Mouse (Mus musculus): ENCODE data around the gene Clec2g. TPM values are rescaled to one million over a fixed set of nuclear protein-coding genes. Genes with fewer than 3 reads are reported as not detected.
"Not testable (repeated sequence)": the region's sequence is repeated elsewhere in the genome, so short reads cannot be mapped to it uniquely, and the experiment has no call there.

The Clec2g gene
- polyA plus RNA-seq, 1 experiment from 2014 or later, result not detected

GRCm38 (mm10) chr6:128996054-128996767, 62.0 kb downstream of the Clec2g start:
- Histone ChIP-seq H3K36me3 (ENCODE audit: control insufficient read depth, insufficient read depth) (no peaks in the 10 kb centered on the region), H3K27ac (ENCODE audit: low read depth, low read length) (no peak overlapping the region), H3K27me3 (replicated peaks; ENCODE audit: control insufficient read depth, insufficient read depth, low read length) (no peaks in the 10 kb centered on the region), H3K4me3 (ENCODE audit: low read depth, low read length) (no peak overlapping the region), H3K9ac (ENCODE audit: low read depth, low read length) (no peak overlapping the region), H3K4me2 (replicated peaks; ENCODE audit: low read depth) (peak overlapping the region; percentile 50), H3K4me1 (replicated peaks; ENCODE audit: control insufficient read depth, insufficient read depth, low read length) (no peaks in the 10 kb centered on the region; the same call in 1 of the 2 replicates), H3K9me3 (ENCODE audit: control insufficient read depth) (no peaks in the 10 kb centered on the region)
- peak; percentile 28 for ATAC-seq
- WGBS, result 45% methylated on average over 3 of the region's 3 CpGs
- no peak for TF ChIP-seq CTCF (IDR thresholded peaks at IDR 0.05; ENCODE audit: low read depth)

GRCm38 (mm10) chr6:128996768-128997442, 62.7 kb downstream of the Clec2g start:
- Histone ChIP-seq H3K4me3 (ENCODE audit: low read depth, low read length) (no peak overlapping the region), H3K4me2 (replicated peaks; ENCODE audit: low read depth) (peak overlapping the region; percentile 50), H3K9ac (ENCODE audit: low read depth, low read length) (no peak overlapping the region), H3K27ac (ENCODE audit: low read depth, low read length) (no peak overlapping the region), H3K9me3 (ENCODE audit: control insufficient read depth) (no peaks in the 10 kb centered on the region), H3K36me3 (ENCODE audit: control insufficient read depth, insufficient read depth) (no peaks in the 10 kb centered on the region), H3K4me1 (replicated peaks; ENCODE audit: control insufficient read depth, insufficient read depth, low read length) (no peaks in the 10 kb centered on the region; the same call in 1 of the 2 replicates), H3K27me3 (replicated peaks; ENCODE audit: control insufficient read depth, insufficient read depth, low read length) (no peaks in the 10 kb centered on the region)
- 53% methylated on average over 13 of the region's 13 CpGs for WGBS
- no peak for TF ChIP-seq CTCF (IDR thresholded peaks at IDR 0.05; ENCODE audit: low read depth)
- no peak for ATAC-seq

- H3K27ac ChIP-seq (ENCODE audit: low read depth, low read length), result no peak overlapping the region
- WGBS, result 77% methylated on average over 2 of the region's 2 CpGs
- no peaks in the 10 kb centered on the region for H3K4me1 ChIP-seq (replicated peaks; ENCODE audit: control insufficient read depth, insufficient read depth, low read length)
- TF ChIP-seq CTCF (IDR thresholded peaks at IDR 0.05; ENCODE audit: low read depth), result no peak
- no peak for ATAC-seq
- no peaks in the 10 kb centered on the region for H3K36me3 ChIP-seq (ENCODE audit: control insufficient read depth, insufficient read depth)
- no peak overlapping the region for H3K4me3 ChIP-seq (ENCODE audit: low read depth, low read length)
- no peak overlapping the region for H3K9ac ChIP-seq (ENCODE audit: low read depth, low read length)
- H3K4me2 ChIP-seq (replicated peaks; ENCODE audit: low read depth), result no peak overlapping the region
- H3K27me3 ChIP-seq (replicated peaks; ENCODE audit: control insufficient read depth, insufficient read depth, low read length), result no peaks in the 10 kb centered on the region
- no peaks in the 10 kb centered on the region for H3K9me3 ChIP-seq (ENCODE audit: control insufficient read depth)
Observed at GRCm38 (mm10) chr6:129001392-129001791, 67.2 kb downstream of the Clec2g start.

GRCm38 (mm10) chr6:129008552-129008951, 74.4 kb downstream of the Clec2g start:
- no peaks in the 10 kb centered on the region for H3K27me3 ChIP-seq (replicated peaks; ENCODE audit: control insufficient read depth, insufficient read depth, low read length)
- TF ChIP-seq CTCF (IDR thresholded peaks at IDR 0.05; ENCODE audit: low read depth), result no peak
- H3K36me3 ChIP-seq (ENCODE audit: control insufficient read depth, insufficient read depth), result no peaks in the 10 kb centered on the region
- no peak overlapping the region for H3K4me3 ChIP-seq (ENCODE audit: low read depth, low read length)
- ATAC-seq, result no peak
- H3K27ac ChIP-seq (ENCODE audit: low read depth, low read length), result no peak overlapping the region
- 92% methylated on average over 8 of the region's 8 CpGs for WGBS
- H3K4me2 ChIP-seq (replicated peaks; ENCODE audit: low read depth), result no peak overlapping the region
- H3K9ac ChIP-seq (ENCODE audit: low read depth, low read length), result no peak overlapping the region
- H3K4me1 ChIP-seq (replicated peaks; ENCODE audit: control insufficient read depth, insufficient read depth, low read length), result no peaks in the 10 kb centered on the region
- H3K9me3 ChIP-seq (ENCODE audit: control insufficient read depth), result no peaks in the 10 kb centered on the region

GRCm38 (mm10) chr6:129009846-129010504, 75.8 kb downstream of the Clec2g start:
- 47% methylated on average over 7 of the region's 7 CpGs for WGBS

GRCm38 (mm10) chr6:129010505-129010873, 76.3 kb downstream of the Clec2g start:
- no peaks in the 10 kb centered on the region for H3K4me1 ChIP-seq (replicated peaks; ENCODE audit: control insufficient read depth, insufficient read depth, low read length)
- H3K27me3 ChIP-seq (replicated peaks; ENCODE audit: control insufficient read depth, insufficient read depth, low read length), result no peaks in the 10 kb centered on the region
- no peak overlapping the region for H3K4me3 ChIP-seq (ENCODE audit: low read depth, low read length)
- H3K9me3 ChIP-seq (ENCODE audit: control insufficient read depth), result no peaks in the 10 kb centered on the region
- no peak overlapping the region for H3K27ac ChIP-seq (ENCODE audit: low read depth, low read length)
- H3K9ac ChIP-seq (ENCODE audit: low read depth, low read length), result no peak overlapping the region
- no peak for ATAC-seq
- no peak overlapping the region for H3K4me2 ChIP-seq (replicated peaks; ENCODE audit: low read depth)
- no peak for TF ChIP-seq CTCF (IDR thresholded peaks at IDR 0.05; ENCODE audit: low read depth)
- 76% methylated on average over 3 of the region's 3 CpGs for WGBS
- H3K36me3 ChIP-seq (ENCODE audit: control insufficient read depth, insufficient read depth), result no peaks in the 10 kb centered on the region

More at GRCm38 (mm10) chr6:129009846-129010504, 75.8 kb downstream of the Clec2g start:
- ATAC-seq; H3K9ac ChIP-seq (ENCODE audit: low read depth, low read length); H3K4me1 ChIP-seq (replicated peaks; ENCODE audit: control insufficient read depth, insufficient read depth, low read length); H3K4me3 ChIP-seq (ENCODE audit: low read depth, low read length); H3K9me3 ChIP-seq (ENCODE audit: control insufficient read depth); H3K27me3 ChIP-seq (replicated peaks; ENCODE audit: control insufficient read depth, insufficient read depth, low read length); H3K27ac ChIP-seq (ENCODE audit: low read depth, low read length); H3K4me2 ChIP-seq (replicated peaks; ENCODE audit: low read depth); H3K36me3 ChIP-seq (ENCODE audit: control insufficient read depth, insufficient read depth): not testable (repeated sequence)

GRCm38 (mm10) chr6:129012012-129012411, 77.8 kb downstream of the Clec2g start:
- not testable (repeated sequence) for H3K36me3 ChIP-seq (ENCODE audit: control insufficient read depth, insufficient read depth)
- 95% methylated on average over 17 of the region's 23 CpGs for WGBS

More at GRCm38 (mm10) chr6:129012012-129012411, 77.8 kb downstream of the Clec2g start:
- not testable (repeated sequence) for H3K4me2 ChIP-seq (replicated peaks; ENCODE audit: low read depth); H3K4me3 ChIP-seq (ENCODE audit: low read depth, low read length); H3K27me3 ChIP-seq (replicated peaks; ENCODE audit: control insufficient read depth, insufficient read depth, low read length); H3K27ac ChIP-seq (ENCODE audit: low read depth, low read length); H3K9ac ChIP-seq (ENCODE audit: low read depth, low read length); ATAC-seq; H3K4me1 ChIP-seq (replicated peaks; ENCODE audit: control insufficient read depth, insufficient read depth, low read length); H3K9me3 ChIP-seq (ENCODE audit: control insufficient read depth)
